Mouse (Mus musculus) lung, adult 2 months (tissue): ENCODE measurements around the gene M1ap.

Source experiments
- CTCF ChIP-seq: fragments of 200-500 bp; IDR thresholded peaks from 2 replicates; pipeline ENCODE4 v1.5.1; 2011; ENCODE audit warnings: mild to moderate bottlenecking, low read length, control low read depth; ENCODE audit not compliant: insufficient read depth
- POLR2A ChIP-seq: fragments of 200-500 bp; IDR thresholded peaks from 2 replicates; pipeline ENCODE4 v1.6.1; 2011; ENCODE audit warnings: low read depth, mild to moderate bottlenecking, control low read depth, low read length, borderline replicate concordance; ENCODE audit errors: extremely low read depth

DNA sequence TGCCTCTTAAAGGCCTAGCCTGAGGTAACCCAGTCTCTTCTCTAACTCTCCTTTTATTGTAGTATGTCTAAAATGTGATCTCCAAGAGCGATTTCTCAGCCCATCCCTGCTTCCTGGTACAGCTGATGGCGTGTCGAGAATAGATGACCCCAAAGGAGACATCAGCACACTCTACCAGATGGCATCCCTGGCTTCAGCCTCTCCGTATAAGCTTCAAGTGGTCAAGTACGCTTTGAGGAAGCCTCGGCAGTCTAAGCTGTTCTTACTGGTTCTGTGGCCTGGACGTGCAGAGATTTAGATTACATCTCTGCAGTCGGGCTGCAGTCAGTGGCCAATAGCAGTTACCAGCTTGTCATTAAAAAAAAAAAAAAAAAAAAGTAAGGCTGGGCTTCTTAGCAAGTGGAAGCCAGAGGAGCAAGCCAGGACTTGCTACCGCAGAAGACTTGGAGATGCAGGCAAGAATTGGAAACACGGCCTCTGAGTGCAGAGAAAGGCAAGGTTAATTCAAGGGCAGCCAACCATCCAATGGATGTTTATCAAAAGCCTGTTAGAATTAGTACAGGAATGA is 58.8 kb downstream of the M1ap start:
- TF ChIP-seq POLR2A, result no peak
- TF ChIP-seq CTCF, result no peak
